Mouse (Mus musculus) splenic B cell, adult 2 months (primary cell): ENCODE data around the gene Stra8.
A peak's percentile ranks its signal among the peaks of the same experiment; 100 is the strongest.

Experiments
- DNase-seq: peaks from one replicate; pipeline ENCODE4 v3.0.0-alpha.2; 2011; ENCODE audit warnings: low read depth, low spot score
- H3K27me3 ChIP-seq: 2 replicates; pipeline ENCODE4 v1.6.1; 2012; ENCODE audit warnings: mild to moderate bottlenecking, low read length, moderate library complexity, mixed read lengths; ENCODE audit not compliant: control insufficient read depth, poor library complexity, insufficient read depth, severe bottlenecking
- H3K36me3 ChIP-seq: 2 replicates; pipeline ENCODE4 v1.6.1; 2012; ENCODE audit warnings: mild to moderate bottlenecking, low read length, moderate library complexity, mixed read lengths; ENCODE audit not compliant: control insufficient read depth, poor library complexity, insufficient read depth, severe bottlenecking

The Stra8 gene

GRCm38 (mm10) chr6:34919956-34920355 lies at the start of gene Stra8:
Gene Stra8, plus strand, starts transcription at chr6:34920163.
- no peaks in the 10 kb centered on the region for H3K36me3 ChIP-seq
- no peaks in the 10 kb centered on the region for H3K27me3 ChIP-seq
- no peak for DNase-seq

- Histone ChIP-seq H3K36me3 (no peaks in the 10 kb centered on the region; the same call in 1 of the 2 replicates), H3K27me3 (no peaks in the 10 kb centered on the region)
- no peak for DNase-seq
Measured at GRCm38 (mm10) chr6:34870724-34871123, 49.2 kb upstream of the Stra8 start.

GRCm38 (mm10) chr6:34871929-34872328 lies 48.0 kb upstream of the Stra8 start:
- Histone ChIP-seq H3K27me3 (no peaks in the 10 kb centered on the region), H3K36me3 (no peaks in the 10 kb centered on the region; the same call in 1 of the 2 replicates)
- no peak for DNase-seq

- Histone ChIP-seq H3K36me3 (no peaks in the 10 kb centered on the region; the same call in 1 of the 2 replicates), H3K27me3 (no peaks in the 10 kb centered on the region)
Measured at GRCm38 (mm10) chr6:34872871-34873270, 47.1 kb upstream of the Stra8 start.

GRCm38 (mm10) chr6:34874101-34874921 lies 45.7 kb upstream of the Stra8 start:
- Histone ChIP-seq H3K36me3 (no peaks in the 10 kb centered on the region; the same call in 1 of the 2 replicates), H3K27me3 (no peaks in the 10 kb centered on the region)
- DNase-seq = no peak

More at GRCm38 (mm10) chr6:34872871-34873270, 47.1 kb upstream of the Stra8 start:
- DNase-seq = no peak

GRCm38 (mm10) chr6:34875268-34875761 lies 44.6 kb upstream of the Stra8 start:
- H3K36me3 ChIP-seq = no peaks in the 10 kb centered on the region; the same call in 1 of the 2 replicates
- DNase-seq = peak; percentile 90
- no peaks in the 10 kb centered on the region for H3K27me3 ChIP-seq

GRCm38 (mm10) chr6:34875966-34876834 lies 43.8 kb upstream of the Stra8 start:
- Histone ChIP-seq H3K36me3 (no peaks in the 10 kb centered on the region; the same call in none of the 2 replicates), H3K27me3 (no peaks in the 10 kb centered on the region)
- DNase-seq = peak; percentile 67

GRCm38 (mm10) chr6:34876835-34877156 lies 43.2 kb upstream of the Stra8 start:
- no peak for DNase-seq
- Histone ChIP-seq H3K27me3 (no peaks in the 10 kb centered on the region), H3K36me3 (no peaks in the 10 kb centered on the region; the same call in none of the 2 replicates)

GRCm38 (mm10) chr6:34877509-34878321 lies 42.2 kb upstream of the Stra8 start, which contains the start of gene Cyren:
Gene Cyren, minus strand, starts transcription at chr6:34878060.
- H3K36me3 ChIP-seq = no peaks in the 10 kb centered on the region; the same call in none of the 2 replicates
- DNase-seq = peak; percentile 95
- H3K27me3 ChIP-seq = no peaks in the 10 kb centered on the region

- no peak for DNase-seq
- no peaks in the 10 kb centered on the region; the same call in none of the 2 replicates for H3K36me3 ChIP-seq
- H3K27me3 ChIP-seq = no peaks in the 10 kb centered on the region
Measured at GRCm38 (mm10) chr6:34879101-34879740, 40.7 kb upstream of the Stra8 start.

- Histone ChIP-seq H3K27me3 (no peaks in the 10 kb centered on the region), H3K36me3 (no peaks in the 10 kb centered on the region; the same call in none of the 2 replicates)
- peak; percentile 73 for DNase-seq
Measured at GRCm38 (mm10) chr6:34879911-34880475, 40.0 kb upstream of the Stra8 start.

GRCm38 (mm10) chr6:34884724-34885123 lies 35.2 kb upstream of the Stra8 start:
- no peaks in the 10 kb centered on the region for H3K27me3 ChIP-seq
- H3K36me3 ChIP-seq = peaks cover 8% of the 10 kb centered on the region
- no peak for DNase-seq

- no peaks in the 10 kb centered on the region for H3K27me3 ChIP-seq
- no peak for DNase-seq
- peaks cover 8% of the 10 kb centered on the region for H3K36me3 ChIP-seq
Measured at GRCm38 (mm10) chr6:34887131-34887850, 32.7 kb upstream of the Stra8 start.
